Mouse (Mus musculus) Muller cell, postnatal 12 days (primary cell): ENCODE results near the gene Tnr.
"Not testable (repeated sequence)": the region's sequence is repeated elsewhere in the genome, so short reads cannot be mapped to it uniquely, and the experiment has no call there.

Experiments
- DNase-seq: peaks from one replicate; pipeline ENCODE4 v3.0.0-alpha.2; 2015; ENCODE audit errors: inconsistent ontology term

The Tnr gene

GRCm38 (mm10) chr1:159938449-159938848 lies 414.9 kb downstream of the Tnr start:
- DNase-seq, result no peak

- DNase-seq, result no peak
These were observed 415.8 kb downstream of the Tnr start for GRCm38 (mm10) chr1:159939335-159939734.

- DNase-seq, result no peak
These were observed 430.0 kb downstream of the Tnr start for GRCm38 (mm10) chr1:159953526-159953925.

- no peak for DNase-seq
These were observed 439.8 kb downstream of the Tnr start for GRCm38 (mm10) chr1:159963351-159963750.

DNA sequence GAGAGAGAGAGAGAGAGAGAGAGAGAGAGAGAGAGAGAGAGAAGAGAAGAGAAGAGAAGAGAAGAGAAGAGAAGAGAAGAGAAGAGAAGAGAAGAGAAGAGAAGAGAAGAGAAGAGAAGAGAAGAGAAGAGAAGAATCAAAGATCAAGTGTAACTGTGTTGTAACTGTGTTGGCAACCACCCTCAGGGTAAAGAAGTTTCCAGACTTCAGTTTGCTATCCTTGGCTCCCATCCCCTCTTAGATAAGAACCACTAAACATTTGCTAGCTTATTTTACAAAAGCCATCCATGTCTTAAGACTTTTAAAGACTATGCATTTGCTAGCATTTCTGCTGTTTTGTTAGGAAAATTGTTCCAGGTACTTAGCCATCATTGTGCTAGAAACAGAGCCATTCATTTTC lies 442.7 kb downstream of the Tnr start:
- not testable (repeated sequence) for DNase-seq

DNA sequence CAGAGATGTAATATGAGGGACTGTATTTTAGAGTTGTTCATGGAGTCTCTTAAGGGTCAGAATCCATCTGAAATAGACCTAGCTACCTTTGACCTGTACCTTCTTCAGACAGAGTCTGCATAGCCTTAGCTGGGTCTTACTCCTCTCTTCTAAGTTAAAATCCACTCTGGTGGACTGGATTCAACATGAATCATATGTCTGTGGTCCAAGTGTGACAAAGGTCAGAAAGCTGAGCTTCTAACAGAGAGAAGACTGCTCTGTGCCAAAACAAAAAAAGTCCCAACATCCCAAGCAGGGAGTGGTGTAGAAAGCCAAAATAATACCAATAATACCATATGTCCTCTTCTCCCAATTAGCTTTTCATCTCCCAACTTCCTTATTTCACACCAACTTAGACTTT lies 444.8 kb downstream of the Tnr start:
- no peak for DNase-seq

DNA sequence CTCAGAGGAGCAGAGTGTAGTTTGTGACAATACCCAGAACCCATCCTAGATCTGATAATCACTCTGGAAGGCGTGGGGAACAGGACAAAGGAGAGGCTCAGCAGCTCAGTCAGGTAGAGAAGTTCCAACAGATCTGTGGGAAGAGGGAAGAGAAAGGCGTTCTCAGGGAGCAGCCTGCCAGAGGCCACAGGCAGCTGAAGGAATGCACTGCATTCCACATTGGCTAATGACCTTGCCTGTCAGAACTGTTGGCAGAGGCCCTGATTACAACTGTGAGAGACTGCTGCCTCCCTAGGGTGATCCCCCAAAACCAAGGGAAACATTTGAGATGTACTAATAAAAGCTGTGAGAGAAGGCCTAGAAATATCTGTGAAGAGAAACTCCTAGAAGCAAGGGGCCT lies 454.2 kb downstream of the Tnr start:
- peak; percentile 86 for DNase-seq

- DNase-seq, result no peak
These were observed 455.5 kb downstream of the Tnr start for GRCm38 (mm10) chr1:159979096-159979495.

- DNase-seq, result no peak
These were observed 456.8 kb downstream of the Tnr start for GRCm38 (mm10) chr1:159980355-159980754.
